Comparison of ENCODE assay signal across 10 mouse cellular contexts in the genomic region with DNA sequence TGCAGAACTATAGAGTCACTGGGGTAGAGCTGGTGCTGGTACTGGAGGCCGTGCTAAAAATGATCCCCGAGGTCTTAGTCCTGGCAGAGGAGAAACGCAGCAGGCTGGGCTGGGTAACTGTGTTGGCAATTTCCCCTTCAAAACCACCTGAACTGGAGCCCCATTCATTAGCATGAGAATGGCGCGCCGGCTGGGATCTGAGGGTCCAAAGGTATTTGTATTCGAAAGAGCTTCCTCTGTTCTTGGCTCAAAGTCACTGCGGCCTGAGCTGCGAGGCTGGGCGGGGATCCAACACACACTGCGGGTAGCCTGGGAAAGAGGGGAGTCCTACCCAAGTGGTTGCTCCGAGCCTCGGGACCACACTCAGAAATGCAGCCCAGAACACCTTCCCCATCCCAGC. TPM values are rescaled to one million over a fixed set of nuclear protein-coding genes. Genes with fewer than 3 reads are reported as not detected.
DNase-seq lines count a peak whose midpoint lies in the region; TF ChIP-seq lines count a peak whose summit lies in the region.
"Had no signal": no experiment of that assay in that cellular context is flagged by ENCODE, and none has a peak within 500 bp of the region (broad histone marks: within the 10 kb centered on the region; RNA-seq: fewer than 3 reads in every experiment).

No protein-coding gene starts in this region.

- H3K27ac ChIP-seq in left cerebral cortex, adult 2 months, result no peak overlapping the region
- H3K27ac ChIP-seq in forebrain, embryonic 10.5 days, result peak overlapping the region; percentile 76
- H3K27ac ChIP-seq: stomach, embryonic 15.5 days had no signal

- no peaks in the 10 kb centered on the region for H3K79me2 ChIP-seq in myocyte (ENCODE audit: control insufficient read depth, insufficient read depth)

- H3K4me3 ChIP-seq in left cerebral cortex, adult 2 months, result no peak overlapping the region
- peak overlapping the region; percentile 22; the same call in 1 of the 2 replicates for H3K4me3 ChIP-seq in forebrain, embryonic 10.5 days
- peak overlapping the region; percentile 30 for H3K4me3 ChIP-seq in myocyte
- H3K4me3 ChIP-seq: stomach, embryonic 15.5 days had no signal

- WGBS in forebrain, embryonic 10.5 days, result 7% methylated on average over 13 of the region's 13 CpGs

- no peak for TF ChIP-seq CTCF in left cerebral cortex, adult 2 months (IDR thresholded peaks at IDR 0.05)

- DNase-seq in left cerebral cortex, adult 2 months (ENCODE audit: extremely low spot score in 1 of 2, low spot score in 2 of 2), result peak; percentile 50 to 61
- DNase-seq in left cerebral cortex, adult 11 months (ENCODE audit: low spot score), result no peak
- peak; percentile 42 for DNase-seq in forebrain, embryonic 10.5 days (ENCODE audit: extremely low spot score, low spot score)
- DNase-seq in kidney, adult 9 months, result peak; percentile 46
- DNase-seq in heart, postnatal 36 days, result no peak
- DNase-seq in urinary bladder, postnatal 4 days (ENCODE audit: low spot score in 2 of 2), result no peak
- DNase-seq in spleen, postnatal 4 days (ENCODE audit: low spot score in 2 of 2), result no peak

- H3K9me3 ChIP-seq in forebrain, embryonic 10.5 days, result no peaks in the 10 kb centered on the region
- H3K9me3 ChIP-seq: stomach, embryonic 15.5 days had no signal

- H3ac ChIP-seq in myocyte (ENCODE audit: control insufficient read depth, insufficient read length), result no peak overlapping the region

- peak overlapping the region; percentile 69 for H3K4me2 ChIP-seq in myocyte (ENCODE audit: low read depth)
- H3K4me2 ChIP-seq: stomach, embryonic 15.5 days had no signal

- no peak for TF ChIP-seq POLR2A in myocyte (IDR thresholded peaks at IDR 0.05; ENCODE audit: insufficient read length, low read depth)

- H3K36me3 ChIP-seq in forebrain, embryonic 10.5 days (replicated peaks), result no peaks in the 10 kb centered on the region
- H3K36me3 ChIP-seq in myocyte (ENCODE audit: control insufficient read depth, insufficient read depth), result no peaks in the 10 kb centered on the region
- H3K36me3 ChIP-seq: stomach, embryonic 15.5 days had no signal

- peaks cover 33% of the 10 kb centered on the region for H3K27me3 ChIP-seq in forebrain, embryonic 10.5 days (ENCODE audit: poor library complexity, severe bottlenecking)
- no peaks in the 10 kb centered on the region for H3K27me3 ChIP-seq in myocyte (ENCODE audit: control insufficient read depth, insufficient read depth, insufficient read length)
- H3K27me3 ChIP-seq: stomach, embryonic 15.5 days had no signal

- intact Hi-C loops in left cerebral cortex, adult 2 months (cut with DNase I), result no loop called here
- intact Hi-C loops in heart, postnatal 36 days (cut with DNase I), result no loop called here

- H3K4me1 ChIP-seq in forebrain, embryonic 10.5 days, result peaks cover 43% of the 10 kb centered on the region

TF ChIP-seq in myocyte, 11 proteins besides CTCF, POLR2A, EP300 and RAD21:
- TF ChIP-seq TCF12 (IDR thresholded peaks at IDR 0.05; ENCODE audit: insufficient read depth, poor library complexity, severe bottlenecking), result no peak
- no peak for TF ChIP-seq E2F4 (IDR thresholded peaks at IDR 0.05; ENCODE audit: insufficient read depth)
- no peak for TF ChIP-seq MAX (IDR thresholded peaks at IDR 0.05; ENCODE audit: low read depth)
- no peak for TF ChIP-seq MYOG (IDR thresholded peaks at IDR 0.05; ENCODE audit: control insufficient read depth in 1 of 3, insufficient read depth in 1 of 3, insufficient read length in 2 of 3, low read depth in 2 of 3)
- TF ChIP-seq REST (IDR thresholded peaks at IDR 0.05; ENCODE audit: insufficient read depth, insufficient read length), result no peak
- TF ChIP-seq POLR2AphosphoS2 (IDR thresholded peaks at IDR 0.05; ENCODE audit: insufficient read length, low read depth), result no peak
- TF ChIP-seq MYOD1 (IDR thresholded peaks at IDR 0.05; ENCODE audit: control insufficient read depth in 1 of 3, insufficient read length in 2 of 3, low read depth in 2 of 3), result no peak
- TF ChIP-seq USF1 (IDR thresholded peaks at IDR 0.05; ENCODE audit: low read depth), result no peak
- no peak for TF ChIP-seq SRF (IDR thresholded peaks at IDR 0.05; ENCODE audit: control insufficient read depth, insufficient read length, low read depth)
- TF ChIP-seq CEBPB (IDR thresholded peaks at IDR 0.05; ENCODE audit: insufficient read depth, poor library complexity, severe bottlenecking), result no peak
- no peak for TF ChIP-seq TCF3 (IDR thresholded peaks at IDR 0.05; ENCODE audit: insufficient read length, low read depth)

RNA-seq across cellular contexts. Expression of gene Insyn1, which starts 32.6 kb away (rescaled TPM):
- total RNA-seq in left cerebral cortex, adult 2 months (2021), result 100 to 1,000 TPM; 214 to 230 TPM
- polyA plus RNA-seq in forebrain, embryonic 10.5 days (2016; fragmentation: Nextera tagmentation; extraction: Ambion mirVana), result 0.66 TPM in 2 replicates
- 40.5 TPM for polyA plus RNA-seq in myocyte (2012; fragmentation: generic; extraction: Trizol)
- 10 to 100 TPM; 15.0 to 19.2 TPM for total RNA-seq in heart, postnatal 36 days (2021)
- polyA plus RNA-seq: liver, embryonic 16.5 days had no signal

Comparison
In these comparisons a context has a peak if more than half of its experiments do, and no peak if none do; other contexts are left out.
1. DNase-seq: peak in left cerebral cortex, adult 2 months (2 of 2), forebrain, embryonic 10.5 days (single experiment) and kidney, adult 9 months (single experiment); none in left cerebral cortex, adult 11 months (single experiment), heart, postnatal 36 days (0 of 2), urinary bladder, postnatal 4 days (0 of 2) and spleen, postnatal 4 days (0 of 2).
2. RNA of gene Insyn1, which starts 32.6 kb away (total RNA-seq): 214 to 230 TPM in left cerebral cortex, adult 2 months; 15.0 to 19.2 TPM in heart, postnatal 36 days; every median in the first group is over 10 times any median in the second.